In genomic region chr4:141681767-141682166, GRCm38 (mm10) we compare ENCODE assay signal across 10 mouse cellular contexts. TPM values are rescaled to one million over a fixed set of nuclear protein-coding genes. Genes with fewer than 3 reads are reported as not detected.
DNase-seq lines count a peak whose midpoint lies in the region; ATAC-seq lines count a peak whose summit lies in the region.
"Had no signal": no experiment of that assay in that cellular context is flagged by ENCODE, and none has a peak within 500 bp of the region (broad histone marks: within the 10 kb centered on the region; RNA-seq: fewer than 3 reads in every experiment).

No protein-coding gene starts in this region.

- no peak overlapping the region for H3K9ac ChIP-seq in midbrain, embryonic 14.5 days (replicated peaks; ENCODE audit: low read length)
- peak overlapping the region; percentile 46; the same call in 1 of the 2 replicates for H3K9ac ChIP-seq in heart, embryonic 14.5 days (ENCODE audit: low read length)
- no peak overlapping the region for H3K9ac ChIP-seq in stomach, embryonic 16.5 days (ENCODE audit: low read length)
- H3K9ac ChIP-seq: liver, embryonic 13.5 days; neural tube, embryonic 12.5 days had no signal

- H3K27ac ChIP-seq in midbrain, embryonic 10.5 days (replicated peaks): 0 out of 2 replicates have a peak overlapping the region, but pooled peaks have one; percentile 55
- no peak overlapping the region for H3K27ac ChIP-seq in midbrain, embryonic 14.5 days (replicated peaks; ENCODE audit: low read depth, low read length)
- 0 out of 4 replicates have a peak overlapping the region, but pooled peaks of 1 of the 2 experiments have one; percentile 37 for H3K27ac ChIP-seq in heart, embryonic 14.5 days (replicated peaks in 1 of 2; ENCODE audit: control insufficient read depth in 1 of 2, insufficient read depth in 1 of 2, low read depth in 2 of 2, low read length in 2 of 2)
- peak overlapping the region; percentile 62; the same call in 1 of the 2 replicates for H3K27ac ChIP-seq in stomach, embryonic 16.5 days (ENCODE audit: low read length)
- H3K27ac ChIP-seq: liver, embryonic 13.5 days; neural tube, embryonic 12.5 days had no signal

- intact Hi-C loops in left cerebral cortex, postnatal 25 days (cut with DNase I): no loop called here

- no peaks in the 10 kb centered on the region for H3K27me3 ChIP-seq in midbrain, embryonic 10.5 days (ENCODE audit: low read depth, poor library complexity, severe bottlenecking)
- H3K27me3 ChIP-seq in midbrain, embryonic 14.5 days (ENCODE audit: control insufficient read depth, insufficient read depth, low read length): no peaks in the 10 kb centered on the region
- no peaks in the 10 kb centered on the region for H3K27me3 ChIP-seq in heart, embryonic 14.5 days (ENCODE audit: control insufficient read depth, insufficient read depth, low read length)
- no peaks in the 10 kb centered on the region for H3K27me3 ChIP-seq in stomach, embryonic 16.5 days (ENCODE audit: control insufficient read depth, insufficient read depth, low read length)
- H3K27me3 ChIP-seq: liver, embryonic 13.5 days; neural tube, embryonic 12.5 days had no signal

- no peak overlapping the region for H3K4me2 ChIP-seq in midbrain, embryonic 14.5 days (ENCODE audit: low read length)
- no peak overlapping the region for H3K4me2 ChIP-seq in heart, embryonic 14.5 days (ENCODE audit: low read length)
- no peak overlapping the region for H3K4me2 ChIP-seq in stomach, embryonic 16.5 days (ENCODE audit: low read depth, low read length)
- H3K4me2 ChIP-seq: liver, embryonic 13.5 days; neural tube, embryonic 12.5 days had no signal

- H3K9me3 ChIP-seq in midbrain, embryonic 10.5 days (replicated peaks): no peaks in the 10 kb centered on the region
- H3K9me3 ChIP-seq in midbrain, embryonic 14.5 days (ENCODE audit: control insufficient read depth, low read length): no peaks in the 10 kb centered on the region
- no peaks in the 10 kb centered on the region for H3K9me3 ChIP-seq in heart, embryonic 14.5 days (ENCODE audit: control insufficient read depth, low read length)
- no peaks in the 10 kb centered on the region for H3K9me3 ChIP-seq in stomach, embryonic 16.5 days (replicated peaks; ENCODE audit: control insufficient read depth, low read length)
- H3K9me3 ChIP-seq: liver, embryonic 13.5 days; neural tube, embryonic 12.5 days had no signal

- H3K4me3 ChIP-seq in midbrain, embryonic 10.5 days: no peak overlapping the region
- H3K4me3 ChIP-seq in midbrain, embryonic 14.5 days (replicated peaks; ENCODE audit: low read depth, low read length): no peak overlapping the region
- no peak overlapping the region for H3K4me3 ChIP-seq in heart, embryonic 14.5 days (ENCODE audit: control insufficient read depth in 1 of 2, insufficient read depth in 1 of 2, low read depth in 1 of 2, low read length in 2 of 2)
- no peak overlapping the region for H3K4me3 ChIP-seq in stomach, embryonic 16.5 days (replicated peaks; ENCODE audit: low read length)
- H3K4me3 ChIP-seq: liver, embryonic 13.5 days; neural tube, embryonic 12.5 days had no signal

- WGBS in midbrain, embryonic 10.5 days: 70% methylated on average over 7 of the region's 7 CpGs
- WGBS in midbrain, embryonic 14.5 days: 60% methylated on average over 7 of the region's 7 CpGs
- WGBS in heart, embryonic 14.5 days: 50% methylated on average over 7 of the region's 7 CpGs
- WGBS in stomach, embryonic 16.5 days: 57% methylated on average over 7 of the region's 7 CpGs

- peaks cover 53% of the 10 kb centered on the region for H3K36me3 ChIP-seq in midbrain, embryonic 10.5 days
- H3K36me3 ChIP-seq in midbrain, embryonic 14.5 days (ENCODE audit: control insufficient read depth, insufficient read depth, low read length): peaks cover 51% of the 10 kb centered on the region
- H3K36me3 ChIP-seq in heart, embryonic 14.5 days (ENCODE audit: control insufficient read depth, insufficient read depth, low read length): peaks cover 51% of the 10 kb centered on the region
- peaks cover 23% of the 10 kb centered on the region for H3K36me3 ChIP-seq in stomach, embryonic 16.5 days (ENCODE audit: control insufficient read depth, insufficient read depth, low read length)

- DNase-seq in midbrain, embryonic 10.5 days (ENCODE audit: low spot score): no peak
- DNase-seq in midbrain, embryonic 14.5 days: no peak
- DNase-seq in adrenal gland, postnatal 25 days: peak; percentile 56
- no peak for DNase-seq in frontal cortex, postnatal 10 days (ENCODE audit: low spot score in 2 of 2)
- no peak for DNase-seq in left cerebral cortex, postnatal 25 days (ENCODE audit: low spot score in 2 of 2)
- no peak for DNase-seq in cerebellum, adult 8-10 months
- DNase-seq: liver, embryonic 13.5 days had no signal

- H3K4me1 ChIP-seq in midbrain, embryonic 10.5 days: peaks cover 9% of the 10 kb centered on the region
- no peaks in the 10 kb centered on the region for H3K4me1 ChIP-seq in midbrain, embryonic 14.5 days (ENCODE audit: control insufficient read depth, insufficient read depth, low read length)
- peaks cover 23 to 38% of the 10 kb centered on the region in 2 experiments for H3K4me1 ChIP-seq in heart, embryonic 14.5 days (ENCODE audit: control insufficient read depth in 2 of 2, insufficient read depth in 2 of 2, low read length in 2 of 2)
- peaks cover 11% of the 10 kb centered on the region for H3K4me1 ChIP-seq in stomach, embryonic 16.5 days (ENCODE audit: control insufficient read depth, insufficient read depth, low read length)
- H3K4me1 ChIP-seq: neural tube, embryonic 12.5 days had no signal

- no peak for ATAC-seq in midbrain, embryonic 14.5 days (ENCODE audit: low FRiP score, low TSS enrichment)
- no peak for ATAC-seq in heart, embryonic 14.5 days (ENCODE audit: insufficient number of reproducible peaks, insufficient read depth, low FRiP score, low read depth)
- peak; percentile 56; the same call in 1 of the 2 replicates for ATAC-seq in stomach, embryonic 16.5 days (ENCODE audit: insufficient read depth, low FRiP score)

RNA-seq across cellular contexts. Expression of gene Rsc1a1, which starts 3.6 kb away (rescaled TPM):
- polyA plus RNA-seq in midbrain, embryonic 10.5 days (2016; fragmentation: Nextera tagmentation; extraction: Ambion mirVana): 2.2 and 2.4 TPM in 2 replicates
- polyA plus RNA-seq in midbrain, embryonic 14.5 days (2014; fragmentation: Nextera tagmentation; extraction: Ambion mirVana): not detected in 2 replicates
- total RNA-seq in adrenal gland, postnatal 25 days (2021): 18.5 TPM in 1 of 2 replicates, not detected in the other
- polyA plus RNA-seq in heart, embryonic 14.5 days (2014; fragmentation: Nextera tagmentation; extraction: Ambion mirVana): 0.72 and 2.1 TPM in 2 replicates
- not detected in 2 replicates for polyA plus RNA-seq in stomach, embryonic 16.5 days (2015; fragmentation: Nextera tagmentation; extraction: Ambion mirVana)
- 1 to 10 TPM in 1 of 2 experiments, under 1 TPM in 1; 0.30 to 2.4 TPM for total RNA-seq in left cerebral cortex, postnatal 25 days (2021)
- polyA plus RNA-seq: neural tube, embryonic 12.5 days had no signal

RNA-seq across cellular contexts. Expression of gene Plekhm2, which starts 17.1 kb away (rescaled TPM):
- polyA plus RNA-seq in midbrain, embryonic 10.5 days (2016; fragmentation: Nextera tagmentation; extraction: Ambion mirVana): 2.9 and 4.2 TPM in 2 replicates
- 5.1 and 8.4 TPM in 2 replicates for polyA plus RNA-seq in midbrain, embryonic 14.5 days (2014; fragmentation: Nextera tagmentation; extraction: Ambion mirVana)
- total RNA-seq in adrenal gland, postnatal 25 days (2021): 54.7 and 61.0 TPM in 2 replicates
- 6.6 and 7.8 TPM in 2 replicates for polyA plus RNA-seq in heart, embryonic 14.5 days (2014; fragmentation: Nextera tagmentation; extraction: Ambion mirVana)
- polyA plus RNA-seq in stomach, embryonic 16.5 days (2015; fragmentation: Nextera tagmentation; extraction: Ambion mirVana): 4.4 and 6.3 TPM in 2 replicates
- 10 to 100 TPM; 74.6 to 75.2 TPM for total RNA-seq in left cerebral cortex, postnatal 25 days (2021)

RNA-seq across cellular contexts. Expression of gene Ddi2, which starts 41.5 kb away (rescaled TPM):
- polyA plus RNA-seq in midbrain, embryonic 10.5 days (2016; fragmentation: Nextera tagmentation; extraction: Ambion mirVana): 23.7 and 24.2 TPM in 2 replicates
- 9.6 and 12.9 TPM in 2 replicates for polyA plus RNA-seq in midbrain, embryonic 14.5 days (2014; fragmentation: Nextera tagmentation; extraction: Ambion mirVana)
- 62.1 and 70.8 TPM in 2 replicates for total RNA-seq in adrenal gland, postnatal 25 days (2021)
- 12.0 and 12.1 TPM in 2 replicates for polyA plus RNA-seq in heart, embryonic 14.5 days (2014; fragmentation: Nextera tagmentation; extraction: Ambion mirVana)
- polyA plus RNA-seq in stomach, embryonic 16.5 days (2015; fragmentation: Nextera tagmentation; extraction: Ambion mirVana): 18.8 and 19.7 TPM in 2 replicates
- total RNA-seq in left cerebral cortex, postnatal 25 days (2021): 10 to 100 TPM; 39.8 to 41.1 TPM

RNA-seq across cellular contexts. Expression of gene Slc25a34, which starts 58.1 kb away (rescaled TPM):
- 0.05 TPM in 1 of 2 replicates, not detected in the other for polyA plus RNA-seq in midbrain, embryonic 10.5 days (2016; fragmentation: Nextera tagmentation; extraction: Ambion mirVana)
- 0.11 TPM in 1 of 2 replicates, not detected in the other for polyA plus RNA-seq in midbrain, embryonic 14.5 days (2014; fragmentation: Nextera tagmentation; extraction: Ambion mirVana)
- 2.7 TPM in 2 replicates for total RNA-seq in adrenal gland, postnatal 25 days (2021)
- 0.09 and 0.19 TPM in 2 replicates for polyA plus RNA-seq in heart, embryonic 14.5 days (2014; fragmentation: Nextera tagmentation; extraction: Ambion mirVana)
- 0.62 and 1.6 TPM in 2 replicates for polyA plus RNA-seq in stomach, embryonic 16.5 days (2015; fragmentation: Nextera tagmentation; extraction: Ambion mirVana)
- total RNA-seq in left cerebral cortex, postnatal 25 days (2021): 1 to 10 TPM; 3.0 to 3.2 TPM
- polyA plus RNA-seq: neural tube, embryonic 12.5 days had no signal
